Mouse (Mus musculus) retina, postnatal 1 day (tissue): ENCODE data around the gene Tm2d3.

Experiments
- DNase-seq: peaks from one replicate; pipeline ENCODE4 v3.0.0-alpha.2; 2012

Tm2d3 gene

GRCm38 (mm10) chr7:65690869-65691268 is at the start of gene Tm2d3:
Gene Tm2d3 (plus strand): TSS chr7:65691169.
- DNase-seq = no peak

GRCm38 (mm10) chr7:65642371-65643304 is 48.3 kb upstream of the Tm2d3 start:
- DNase-seq = peak; percentile 41

GRCm38 (mm10) chr7:65643861-65644421 is 47.0 kb upstream of the Tm2d3 start:
- no peak for DNase-seq

GRCm38 (mm10) chr7:65644643-65645351 is 46.2 kb upstream of the Tm2d3 start, which contains the start of gene Tarsl2:
Gene Tarsl2 (plus strand): TSS chr7:65644898.
- peak; percentile 97 for DNase-seq

- no peak for DNase-seq
These were observed 45.0 kb upstream of the Tm2d3 start for GRCm38 (mm10) chr7:65645996-65646395.

GRCm38 (mm10) chr7:65650662-65651061 is 40.3 kb upstream of the Tm2d3 start:
- DNase-seq = no peak

- no peak for DNase-seq
These were observed 33.4 kb upstream of the Tm2d3 start for GRCm38 (mm10) chr7:65657490-65658120.

GRCm38 (mm10) chr7:65663225-65663790 is 27.7 kb upstream of the Tm2d3 start:
- DNase-seq = no peak

- no peak for DNase-seq
These were observed 27.1 kb upstream of the Tm2d3 start for GRCm38 (mm10) chr7:65663886-65664285.

GRCm38 (mm10) chr7:65667491-65667890 is 23.5 kb upstream of the Tm2d3 start:
- peak; percentile 44 for DNase-seq

- peak; percentile 28 for DNase-seq
These were observed 12.9 kb upstream of the Tm2d3 start for GRCm38 (mm10) chr7:65678050-65678449.

GRCm38 (mm10) chr7:65678900-65679595 is 11.9 kb upstream of the Tm2d3 start:
- DNase-seq = no peak

GRCm38 (mm10) chr7:65681166-65681565 is 9.8 kb upstream of the Tm2d3 start:
- DNase-seq = no peak

GRCm38 (mm10) chr7:65684256-65684835 is 6.6 kb upstream of the Tm2d3 start:
- peak; percentile 54 for DNase-seq

- no peak for DNase-seq
These were observed 4.3 kb upstream of the Tm2d3 start for GRCm38 (mm10) chr7:65686664-65687063.

- DNase-seq = no peak
These were observed 1.1 kb downstream of the Tm2d3 start for GRCm38 (mm10) chr7:65691929-65692605.

- no peak for DNase-seq
These were observed 1.9 kb downstream of the Tm2d3 start for GRCm38 (mm10) chr7:65692883-65693282.

GRCm38 (mm10) chr7:65693301-65693821 is 2.4 kb downstream of the Tm2d3 start:
- peak; percentile 92 for DNase-seq

- DNase-seq = peak; percentile 32
These were observed 5.5 kb downstream of the Tm2d3 start for GRCm38 (mm10) chr7:65696450-65696849.

- no peak for DNase-seq
These were observed 11.1 kb downstream of the Tm2d3 start for GRCm38 (mm10) chr7:65702076-65702475.

- peak; percentile 78 for DNase-seq
These were observed 13.9 kb downstream of the Tm2d3 start for GRCm38 (mm10) chr7:65704818-65705242.
